Mouse (Mus musculus): ENCODE measurements around the gene Kif3c. TPM values are rescaled to one million over a fixed set of nuclear protein-coding genes. Genes with fewer than 3 reads are reported as not detected.

Gene Kif3c
- total and polyA plus RNA-seq, 3 experiments, result 2.5 to 5.6 TPM; not detected in 1

- H3K27ac ChIP-seq (ENCODE audit: control insufficient read depth, low read depth, low read length), result no peak overlapping the region
- H3K36me3 ChIP-seq (ENCODE audit: control insufficient read depth in 1 of 2, insufficient read depth in 2 of 2, low read length in 2 of 2), result no peaks in the 10 kb centered on the region
- no peak for TF ChIP-seq SMC3 (IDR thresholded peaks at IDR 0.05; ENCODE audit: low read depth, low read length)
- TF ChIP-seq ETS1 (IDR thresholded peaks at IDR 0.05; ENCODE audit: low read depth, low read length), result no peak
- TF ChIP-seq TCF12 (IDR thresholded peaks at IDR 0.05; ENCODE audit: low read depth, low read length), result no peak
- TF ChIP-seq ELF1 (IDR thresholded peaks at IDR 0.05; ENCODE audit: low read depth, low read length), result no peak
- no peak for TF ChIP-seq CHD1 (IDR thresholded peaks at IDR 0.05; ENCODE audit: low read depth, low read length)
- no peak for TF ChIP-seq KAT2A (conservative IDR thresholded peaks at IDR 0.05; ENCODE audit: low read depth, low read length)
- no peak for TF ChIP-seq MYB (IDR thresholded peaks at IDR 0.05; ENCODE audit: low read depth, low read length)
- TF ChIP-seq USF1 (IDR thresholded peaks at IDR 0.05; ENCODE audit: low read depth, low read length), result no peak
- TF ChIP-seq POLR2AphosphoS5 (IDR thresholded peaks at IDR 0.05; ENCODE audit: borderline replicate concordance, low read depth, low read length), result no peak
- no peak for TF ChIP-seq UBTF (IDR thresholded peaks at IDR 0.05; ENCODE audit: borderline replicate concordance, insufficient read depth, low read depth, low read length)
- no peak for TF ChIP-seq NRF1 (IDR thresholded peaks at IDR 0.05; ENCODE audit: insufficient read depth, low read depth, low read length, poor library complexity, severe bottlenecking)
- TF ChIP-seq RAD21 (IDR thresholded peaks at IDR 0.05; ENCODE audit: low read depth, low read length), result no peak
- no peak for TF ChIP-seq TBP (IDR thresholded peaks at IDR 0.05; ENCODE audit: low read depth, low read length)
- TF ChIP-seq HCFC1 (IDR thresholded peaks at IDR 0.05; ENCODE audit: low read depth, low read length), result no peak
- no peak for TF ChIP-seq GABPA (IDR thresholded peaks at IDR 0.05; ENCODE audit: low read depth, low read length)
- no peak for TF ChIP-seq JUND (IDR thresholded peaks at IDR 0.05; ENCODE audit: low read depth, low read length)
- no peak for TF ChIP-seq TAL1 (IDR thresholded peaks at IDR 0.05; ENCODE audit: low read length)
- TF ChIP-seq POLR2A (IDR thresholded peaks at IDR 0.05; ENCODE audit: control insufficient read depth in 1 of 2, insufficient read depth in 1 of 2, low read depth in 1 of 2, low read length in 2 of 2, poor library complexity in 1 of 2), result no peak
- H3K9me3 ChIP-seq (replicated peaks; ENCODE audit: insufficient read depth, low read length), result no peaks in the 10 kb centered on the region
- no peaks in the 10 kb centered on the region for H3K4me1 ChIP-seq (ENCODE audit: control insufficient read depth in 1 of 2, insufficient read depth in 2 of 2, low read length in 2 of 2)
- no peaks in the 10 kb centered on the region for H3K27me3 ChIP-seq (ENCODE audit: control insufficient read depth in 1 of 2, insufficient read depth in 2 of 2, low read length in 2 of 2)
- no peak overlapping the region for H3K4me3 ChIP-seq (ENCODE audit: control insufficient read depth in 1 of 2, insufficient read depth in 1 of 2, low read depth in 2 of 2, low read length in 2 of 2)
- no peaks in the 10 kb centered on the region for H3K79me2 ChIP-seq (ENCODE audit: control insufficient read depth, insufficient read depth, low read length, poor library complexity)
- DNase-seq (ENCODE audit: low read depth, low spot score), result no peak
- H3K9ac ChIP-seq (ENCODE audit: control insufficient read depth, low read depth, low read length, poor library complexity, severe bottlenecking), result no peak overlapping the region
Observed at GRCm38 (mm10) chr12:3370979-3371925, 6.3 kb downstream of the Kif3c start.

GRCm38 (mm10) chr12:3371991-3372390 is 7.1 kb downstream of the Kif3c start:
- Histone ChIP-seq H3K4me3 (ENCODE audit: control insufficient read depth in 1 of 2, insufficient read depth in 1 of 2, low read depth in 2 of 2, low read length in 2 of 2) (no peak overlapping the region), H3K79me2 (ENCODE audit: control insufficient read depth, insufficient read depth, low read length, poor library complexity) (no peaks in the 10 kb centered on the region), H3K27me3 (ENCODE audit: control insufficient read depth in 1 of 2, insufficient read depth in 2 of 2, low read length in 2 of 2) (no peaks in the 10 kb centered on the region), H3K4me1 (ENCODE audit: control insufficient read depth in 1 of 2, insufficient read depth in 2 of 2, low read length in 2 of 2) (no peaks in the 10 kb centered on the region), H3K27ac (ENCODE audit: control insufficient read depth, low read depth, low read length) (no peak overlapping the region), H3K9me3 (replicated peaks; ENCODE audit: insufficient read depth, low read length) (no peaks in the 10 kb centered on the region), H3K36me3 (ENCODE audit: control insufficient read depth in 1 of 2, insufficient read depth in 2 of 2, low read length in 2 of 2) (no peaks in the 10 kb centered on the region), H3K9ac (ENCODE audit: control insufficient read depth, low read depth, low read length, poor library complexity, severe bottlenecking) (no peak overlapping the region)
- no peak for TF ChIP-seq NRF1 (IDR thresholded peaks at IDR 0.05; ENCODE audit: insufficient read depth, low read depth, low read length, poor library complexity, severe bottlenecking)
- no peak for TF ChIP-seq MAFK (IDR thresholded peaks at IDR 0.05; ENCODE audit: borderline replicate concordance, low read depth, low read length)
- TF ChIP-seq TBP (IDR thresholded peaks at IDR 0.05; ENCODE audit: low read depth, low read length), result no peak
- TF ChIP-seq ETS1 (IDR thresholded peaks at IDR 0.05; ENCODE audit: low read depth, low read length), result no peak
- no peak for TF ChIP-seq UBTF (IDR thresholded peaks at IDR 0.05; ENCODE audit: borderline replicate concordance, insufficient read depth, low read depth, low read length)
- TF ChIP-seq RAD21 (IDR thresholded peaks at IDR 0.05; ENCODE audit: low read depth, low read length), result no peak
- TF ChIP-seq SMC3 (IDR thresholded peaks at IDR 0.05; ENCODE audit: low read depth, low read length), result no peak
- no peak for TF ChIP-seq SIN3A (IDR thresholded peaks at IDR 0.05; ENCODE audit: low read length)
- no peak for TF ChIP-seq CHD1 (IDR thresholded peaks at IDR 0.05; ENCODE audit: low read depth, low read length)
- TF ChIP-seq ZMIZ1 (IDR thresholded peaks at IDR 0.05; ENCODE audit: low read depth, low read length), result no peak
- TF ChIP-seq POLR2AphosphoS2 (IDR thresholded peaks at IDR 0.05; ENCODE audit: low read length), result no peak
- TF ChIP-seq KAT2A (conservative IDR thresholded peaks at IDR 0.05; ENCODE audit: low read depth, low read length), result no peak
- TF ChIP-seq BHLHE40 (IDR thresholded peaks at IDR 0.05; ENCODE audit: borderline replicate concordance, low read depth, low read length), result no peak
- TF ChIP-seq ELF1 (IDR thresholded peaks at IDR 0.05; ENCODE audit: low read depth, low read length), result no peak
- no peak for TF ChIP-seq HCFC1 (IDR thresholded peaks at IDR 0.05; ENCODE audit: low read depth, low read length)
- no peak for TF ChIP-seq USF2 (IDR thresholded peaks at IDR 0.05; ENCODE audit: borderline replicate concordance in 1 of 2, insufficient read depth in 1 of 2, low read depth in 1 of 2, low read length in 2 of 2)
- no peak for TF ChIP-seq GABPA (IDR thresholded peaks at IDR 0.05; ENCODE audit: low read depth, low read length)
- no peak for TF ChIP-seq MXI1 (IDR thresholded peaks at IDR 0.05; ENCODE audit: low read depth, low read length)
- TF ChIP-seq TCF12 (IDR thresholded peaks at IDR 0.05; ENCODE audit: low read depth, low read length), result no peak
- no peak for TF ChIP-seq EP300 (IDR thresholded peaks at IDR 0.05; ENCODE audit: low read depth in 1 of 2, low read length in 2 of 2)
- DNase-seq (ENCODE audit: low read depth, low spot score), result no peak
